Mouse (Mus musculus): ENCODE data around the gene Klhl36. TPM values are rescaled to one million over a fixed set of nuclear protein-coding genes. Genes with fewer than 3 reads are reported as not detected.

Klhl36 gene
- polyA plus RNA-seq, 1 experiment from 2014 or later, result 11.0 TPM

DNA sequence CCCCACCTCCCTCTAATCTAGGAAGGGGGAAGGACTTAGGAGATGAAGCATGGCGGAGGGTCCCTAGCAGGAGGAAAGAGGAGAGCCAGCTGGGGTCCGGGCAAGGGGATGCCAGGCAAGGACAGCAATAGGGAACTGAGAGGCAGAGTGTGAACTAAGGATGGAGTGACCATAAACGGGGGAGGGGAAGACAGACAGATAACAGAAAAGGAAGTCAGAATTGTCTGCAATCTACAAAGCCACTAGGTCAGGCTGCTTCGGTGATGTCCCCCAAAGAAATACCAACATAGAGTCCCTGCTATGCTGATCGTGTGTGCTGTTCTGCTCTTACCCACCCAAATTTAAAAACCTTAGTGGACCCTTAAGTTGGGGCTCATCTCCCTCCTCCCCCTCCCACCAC is 35.1 kb upstream of the Klhl36 start:
- Histone ChIP-seq H3K9ac (no peak overlapping the region), H3K36me3 (no peaks in the 10 kb centered on the region), H3K27ac (no peak overlapping the region), H3K9me3 (no peaks in the 10 kb centered on the region), H3K27me3 (no peaks in the 10 kb centered on the region), H3K4me3 (no peak overlapping the region), H3K4me1 (peaks cover 48% of the 10 kb centered on the region), H3K4me2 (replicated peaks) (no peak overlapping the region)
- ATAC-seq (ENCODE audit: insufficient number of reproducible peaks, insufficient read depth, low FRiP score, low TSS enrichment), result no peak
- WGBS, result 86% methylated on average over 5 of the region's 5 CpGs

DNA sequence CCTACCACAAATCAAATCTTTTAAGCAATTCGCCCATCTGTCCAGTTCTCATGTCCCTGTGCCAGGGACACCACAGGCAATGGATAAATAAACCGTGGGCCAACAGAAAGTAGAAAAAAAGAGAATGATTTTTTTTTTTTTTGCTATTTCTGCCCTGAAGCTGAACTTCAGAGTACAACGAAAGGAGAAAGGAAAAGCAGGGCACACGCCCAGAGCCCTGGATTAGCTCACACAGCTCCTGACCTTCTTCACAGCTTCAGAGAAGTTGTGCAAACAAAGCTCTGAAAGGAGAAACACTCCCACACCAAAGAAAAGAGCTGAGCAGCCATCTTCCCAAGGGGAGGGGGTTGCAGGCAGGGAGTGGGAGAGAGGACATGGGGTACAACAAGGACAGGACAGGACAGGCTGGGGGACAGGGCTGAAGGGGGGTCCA is 34.3 kb upstream of the Klhl36 start:
- Histone ChIP-seq H3K27ac (0 out of 2 replicates have a peak overlapping the region, but pooled peaks have one; percentile 30), H3K36me3 (no peaks in the 10 kb centered on the region), H3K9me3 (no peaks in the 10 kb centered on the region), H3K4me3 (no peak overlapping the region), H3K27me3 (no peaks in the 10 kb centered on the region), H3K4me1 (peaks cover 56% of the 10 kb centered on the region), H3K4me2 (replicated peaks) (no peak overlapping the region), H3K9ac (0 out of 2 replicates have a peak overlapping the region, but pooled peaks have one; percentile 16)
- no peak for ATAC-seq (ENCODE audit: insufficient number of reproducible peaks, insufficient read depth, low FRiP score, low TSS enrichment)
- WGBS, result 47% methylated on average over 4 of the region's 4 CpGs

DNA sequence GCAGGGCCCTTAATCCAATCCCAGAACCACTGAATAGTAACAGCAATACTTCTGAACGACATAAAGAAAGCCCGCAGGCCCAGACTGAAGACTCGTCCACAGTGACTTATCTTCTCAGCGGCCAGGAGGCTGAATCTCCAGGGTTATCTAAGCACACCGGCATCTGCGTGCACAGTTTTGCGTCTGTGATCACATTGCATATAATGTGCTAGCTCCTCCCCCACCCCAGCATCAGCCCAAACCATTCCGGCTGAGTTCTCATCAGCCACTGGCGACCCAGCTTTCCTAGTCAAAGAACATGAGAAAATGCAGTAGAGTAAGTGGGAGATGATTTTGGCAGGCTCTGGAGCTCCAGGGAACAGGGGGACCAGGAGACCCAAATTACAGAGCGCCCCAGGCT is 33.1 kb upstream of the Klhl36 start:
- H3K9me3 ChIP-seq, result no peaks in the 10 kb centered on the region
- 0 out of 2 replicates have a peak overlapping the region, but pooled peaks have one; percentile 11 for H3K27ac ChIP-seq
- no peak overlapping the region for H3K4me2 ChIP-seq (replicated peaks)
- no peak for ATAC-seq (ENCODE audit: insufficient number of reproducible peaks, insufficient read depth, low FRiP score, low TSS enrichment)
- H3K4me1 ChIP-seq, result peaks cover 68% of the 10 kb centered on the region
- 64% methylated on average over 10 of the region's 10 CpGs for WGBS
- no peaks in the 10 kb centered on the region for H3K36me3 ChIP-seq
- H3K9ac ChIP-seq, result no peak overlapping the region
- no peaks in the 10 kb centered on the region for H3K27me3 ChIP-seq
- no peak overlapping the region for H3K4me3 ChIP-seq

DNA sequence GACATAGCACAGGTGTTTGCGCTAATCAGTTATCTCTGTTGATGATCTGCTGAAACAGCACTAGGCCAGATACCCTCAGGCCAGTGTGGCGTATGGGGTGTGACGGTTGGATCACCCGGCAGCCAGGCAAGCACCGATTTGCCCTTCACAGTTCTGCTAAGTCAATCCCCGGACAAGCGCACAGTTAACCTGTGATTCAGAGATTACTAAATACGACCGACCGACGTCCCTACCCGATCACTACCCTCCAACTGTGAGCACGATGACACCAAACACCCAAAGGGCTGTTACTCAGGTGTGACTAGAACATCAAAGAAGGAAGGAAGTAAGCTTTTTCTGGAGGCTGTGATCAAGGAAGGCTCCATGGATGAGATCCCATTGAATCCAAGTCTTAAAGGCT is 32.6 kb upstream of the Klhl36 start:
- Histone ChIP-seq H3K4me3 (no peak overlapping the region), H3K27ac (no peak overlapping the region), H3K27me3 (no peaks in the 10 kb centered on the region), H3K36me3 (no peaks in the 10 kb centered on the region), H3K4me1 (peaks cover 68% of the 10 kb centered on the region), H3K9me3 (no peaks in the 10 kb centered on the region), H3K9ac (no peak overlapping the region), H3K4me2 (replicated peaks) (no peak overlapping the region)
- 72% methylated on average over 13 of the region's 13 CpGs for whole genome bisulfite sequencing
- no peak for ATAC-seq (ENCODE audit: insufficient number of reproducible peaks, insufficient read depth, low FRiP score, low TSS enrichment)

DNA sequence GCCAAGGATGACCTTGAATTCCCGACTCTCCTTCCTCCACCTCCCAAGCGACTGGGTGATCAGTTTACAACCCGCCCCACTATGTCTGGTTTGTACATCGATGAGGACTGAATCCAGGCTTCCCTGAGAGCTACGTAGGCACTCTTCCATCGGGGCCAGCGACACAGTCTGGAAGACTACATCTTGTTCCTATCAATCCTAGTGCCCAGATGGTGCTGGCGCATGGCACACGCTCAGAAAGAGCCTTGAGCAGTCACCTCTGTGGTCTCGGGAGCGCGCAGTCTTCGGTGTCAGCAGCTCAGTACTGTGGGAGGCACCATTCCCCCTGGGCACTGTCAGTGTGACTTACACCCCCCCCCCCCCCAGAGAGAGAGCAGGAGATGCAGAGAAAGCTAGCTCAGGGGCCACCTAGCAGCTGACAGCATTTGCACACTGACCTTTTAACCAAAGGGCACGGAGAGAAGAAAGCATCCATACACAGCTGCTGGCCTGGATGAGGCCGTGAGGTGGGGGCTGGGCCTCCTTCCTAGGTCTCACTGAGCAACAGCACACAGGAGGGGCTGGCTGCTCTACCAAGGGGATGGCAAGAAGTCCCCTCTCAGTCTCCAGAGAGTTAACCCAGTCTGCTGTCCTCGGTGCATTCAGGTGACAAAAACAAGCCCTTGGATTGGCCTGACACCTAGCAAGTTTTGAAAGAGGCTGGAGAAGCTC is 32.0 kb upstream of the Klhl36 start:
- Histone ChIP-seq H3K4me3 (no peak overlapping the region), H3K4me2 (replicated peaks) (no peak overlapping the region), H3K27me3 (no peaks in the 10 kb centered on the region), H3K4me1 (peaks cover 63% of the 10 kb centered on the region), H3K9me3 (no peaks in the 10 kb centered on the region), H3K9ac (0 out of 2 replicates have a peak overlapping the region, but pooled peaks have one; percentile 19), H3K27ac (peak overlapping the region; percentile 43; the same call in 1 of the 2 replicates), H3K36me3 (no peaks in the 10 kb centered on the region)
- no peak for ATAC-seq (ENCODE audit: insufficient number of reproducible peaks, insufficient read depth, low FRiP score, low TSS enrichment)
- 31% methylated on average over 16 of the region's 16 CpGs for WGBS

DNA sequence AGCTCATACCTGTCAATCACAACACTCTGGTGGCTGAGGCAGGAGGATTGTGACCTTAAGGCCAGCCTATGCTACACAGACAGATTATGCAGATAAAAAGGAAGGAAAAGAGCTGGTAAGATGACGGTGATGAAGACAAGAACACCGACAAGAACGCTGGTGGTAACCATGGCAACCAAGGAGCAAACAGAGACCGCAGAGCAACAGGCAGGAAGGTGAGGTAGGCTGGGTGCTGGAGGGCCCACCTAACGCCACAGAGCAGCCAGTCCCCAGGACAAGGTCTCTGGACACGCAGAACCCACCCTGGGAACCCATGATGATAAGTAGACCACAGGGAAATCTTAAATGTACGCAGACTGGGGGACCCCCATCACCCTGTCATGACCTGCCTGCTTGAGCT is 31.5 kb upstream of the Klhl36 start:
- no peak overlapping the region for H3K9ac ChIP-seq
- no peak overlapping the region for H3K27ac ChIP-seq
- H3K36me3 ChIP-seq, result no peaks in the 10 kb centered on the region
- H3K27me3 ChIP-seq, result no peaks in the 10 kb centered on the region
- no peak overlapping the region for H3K4me3 ChIP-seq
- peaks cover 61% of the 10 kb centered on the region for H3K4me1 ChIP-seq
- no peak overlapping the region for H3K4me2 ChIP-seq (replicated peaks)
- no peaks in the 10 kb centered on the region for H3K9me3 ChIP-seq
- 60% methylated on average over 7 of the region's 7 CpGs for WGBS
- ATAC-seq (ENCODE audit: insufficient number of reproducible peaks, insufficient read depth, low FRiP score, low TSS enrichment), result no peak

DNA sequence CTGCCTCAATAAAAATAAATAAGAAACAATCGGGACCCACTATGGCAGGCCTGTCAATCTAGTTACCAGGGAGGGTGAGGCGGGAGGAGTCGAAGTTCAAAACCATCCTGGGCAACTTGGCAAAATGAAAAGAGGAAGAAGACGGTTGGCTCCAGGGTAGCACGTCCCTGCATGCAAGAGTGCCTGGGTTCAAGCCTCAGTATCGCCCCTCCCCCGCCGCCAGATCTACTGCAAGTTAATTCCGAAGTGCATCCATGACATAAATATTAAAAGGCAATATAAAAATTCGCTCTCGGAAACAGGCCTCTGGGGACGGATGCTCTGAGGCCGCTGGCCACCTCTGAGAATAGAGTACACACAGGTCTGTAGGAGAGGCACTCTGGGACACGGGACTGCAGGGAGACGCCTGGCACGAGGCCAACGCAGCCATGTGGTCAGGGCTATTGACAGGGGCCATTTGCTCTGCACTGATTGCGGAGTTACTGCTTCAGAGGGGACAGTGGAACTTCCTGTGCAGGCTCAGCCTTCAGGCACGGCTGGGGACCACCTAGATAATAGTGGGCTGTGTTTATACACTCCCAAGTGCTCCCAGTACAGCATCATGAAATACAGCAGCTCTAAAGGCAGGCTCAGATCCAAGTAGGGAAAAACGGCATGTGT is 30.6 kb upstream of the Klhl36 start:
- Histone ChIP-seq H3K36me3 (no peaks in the 10 kb centered on the region), H3K9ac (no peak overlapping the region), H3K4me1 (peaks cover 62% of the 10 kb centered on the region), H3K9me3 (no peaks in the 10 kb centered on the region), H3K27ac (peak overlapping the region; percentile 69), H3K4me3 (no peak overlapping the region), H3K27me3 (no peaks in the 10 kb centered on the region), H3K4me2 (replicated peaks) (peak overlapping the region; percentile 29)
- peak; percentile 35; the same call in 1 of the 2 replicates for ATAC-seq (ENCODE audit: insufficient number of reproducible peaks, insufficient read depth, low FRiP score, low TSS enrichment)
- WGBS, result 38% methylated on average over 20 of the region's 20 CpGs

DNA sequence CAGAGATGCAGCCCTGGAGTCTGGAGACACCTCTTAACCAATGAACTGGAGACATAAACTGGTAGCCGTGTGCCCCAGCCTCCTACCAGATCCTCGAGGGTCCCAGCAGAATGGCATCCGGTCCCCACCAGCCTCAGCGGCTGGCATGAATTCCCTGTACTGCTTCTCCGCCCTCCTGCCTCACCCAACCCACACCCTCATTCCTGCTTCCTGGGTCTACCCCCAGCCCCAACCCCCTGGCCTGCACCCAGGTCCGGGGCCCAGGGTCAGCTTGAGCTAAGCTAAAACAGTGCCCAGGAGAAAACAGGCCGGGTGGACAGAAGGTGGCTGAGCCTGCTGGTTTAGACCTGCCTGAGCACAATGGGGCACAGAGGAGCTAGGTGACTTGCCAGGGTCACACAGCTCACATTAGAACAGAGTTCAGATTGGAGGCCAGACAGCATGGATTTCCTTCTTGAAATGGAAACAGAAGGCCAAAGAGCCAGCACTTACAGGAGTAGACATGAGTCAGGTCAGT is 29.9 kb upstream of the Klhl36 start:
- Histone ChIP-seq H3K9me3 (no peaks in the 10 kb centered on the region), H3K36me3 (no peaks in the 10 kb centered on the region), H3K9ac (no peak overlapping the region), H3K4me3 (no peak overlapping the region), H3K27ac (peak overlapping the region; percentile 69), H3K4me1 (peaks cover 69% of the 10 kb centered on the region), H3K27me3 (no peaks in the 10 kb centered on the region), H3K4me2 (replicated peaks) (peak overlapping the region; percentile 29; the same call in 1 of the 2 replicates)
- no peak for ATAC-seq (ENCODE audit: insufficient number of reproducible peaks, insufficient read depth, low FRiP score, low TSS enrichment)
- 63% methylated on average over 7 of the region's 7 CpGs for WGBS

DNA sequence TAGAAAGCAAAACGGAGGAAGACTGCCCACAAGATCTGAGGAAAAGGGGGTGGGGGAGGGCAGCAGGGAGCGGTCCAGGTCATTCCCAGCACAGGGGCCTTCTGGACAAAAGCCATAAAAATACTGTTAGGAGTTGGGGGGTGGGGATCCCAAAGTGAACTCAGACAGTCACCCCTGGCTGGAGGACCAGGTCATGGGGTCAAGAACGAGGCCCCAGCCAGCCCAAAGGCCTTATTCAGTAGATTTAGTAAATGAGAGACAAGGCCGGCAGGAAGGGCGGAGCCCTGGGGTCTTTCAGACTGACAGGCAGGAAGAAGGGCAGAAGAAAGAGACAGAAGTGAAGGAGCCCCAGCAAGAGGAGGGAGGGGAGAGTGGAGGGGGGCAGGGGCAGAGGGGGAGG is 29.1 kb upstream of the Klhl36 start:
- peaks cover 75% of the 10 kb centered on the region for H3K4me1 ChIP-seq
- no peaks in the 10 kb centered on the region for H3K27me3 ChIP-seq
- H3K36me3 ChIP-seq, result no peaks in the 10 kb centered on the region
- H3K27ac ChIP-seq, result peak overlapping the region; percentile 42; the same call in 1 of the 2 replicates
- no peak overlapping the region for H3K9ac ChIP-seq
- 22% methylated on average over 5 of the region's 5 CpGs for WGBS
- no peak for ATAC-seq (ENCODE audit: insufficient number of reproducible peaks, insufficient read depth, low FRiP score, low TSS enrichment)
- H3K4me2 ChIP-seq (replicated peaks), result no peak overlapping the region
- H3K9me3 ChIP-seq, result no peaks in the 10 kb centered on the region
- no peak overlapping the region for H3K4me3 ChIP-seq

DNA sequence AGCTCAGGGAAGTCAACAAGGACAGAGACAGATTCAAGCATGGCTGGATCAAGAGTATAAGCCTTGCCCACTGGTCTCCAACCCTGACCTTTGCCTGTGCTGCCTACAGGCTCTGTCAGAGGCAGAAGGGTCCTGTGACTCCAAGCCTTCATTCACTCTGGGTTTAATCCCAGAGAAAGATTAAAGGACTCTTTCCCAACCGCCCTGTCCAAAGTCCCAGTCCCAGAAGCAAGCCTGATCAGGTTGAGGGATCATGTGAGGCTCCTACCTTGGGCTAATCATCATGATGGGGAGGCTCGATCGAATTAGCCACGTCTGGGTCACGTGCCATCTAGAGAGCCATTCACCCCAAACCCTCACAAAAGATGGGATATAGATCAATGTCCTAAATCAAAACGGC is 27.4 kb upstream of the Klhl36 start:
- H3K36me3 ChIP-seq, result no peaks in the 10 kb centered on the region
- 86% methylated on average over 6 of the region's 6 CpGs for WGBS
- no peak overlapping the region for H3K4me2 ChIP-seq (replicated peaks)
- no peak overlapping the region for H3K9ac ChIP-seq
- no peak for ATAC-seq (ENCODE audit: insufficient number of reproducible peaks, insufficient read depth, low FRiP score, low TSS enrichment)
- H3K4me3 ChIP-seq, result no peak overlapping the region
- 0 out of 2 replicates have a peak, but pooled peaks cover 1% of the 10 kb centered on the region for H3K27me3 ChIP-seq
- H3K27ac ChIP-seq, result no peak overlapping the region
- peaks cover 73% of the 10 kb centered on the region for H3K4me1 ChIP-seq
- no peaks in the 10 kb centered on the region for H3K9me3 ChIP-seq

DNA sequence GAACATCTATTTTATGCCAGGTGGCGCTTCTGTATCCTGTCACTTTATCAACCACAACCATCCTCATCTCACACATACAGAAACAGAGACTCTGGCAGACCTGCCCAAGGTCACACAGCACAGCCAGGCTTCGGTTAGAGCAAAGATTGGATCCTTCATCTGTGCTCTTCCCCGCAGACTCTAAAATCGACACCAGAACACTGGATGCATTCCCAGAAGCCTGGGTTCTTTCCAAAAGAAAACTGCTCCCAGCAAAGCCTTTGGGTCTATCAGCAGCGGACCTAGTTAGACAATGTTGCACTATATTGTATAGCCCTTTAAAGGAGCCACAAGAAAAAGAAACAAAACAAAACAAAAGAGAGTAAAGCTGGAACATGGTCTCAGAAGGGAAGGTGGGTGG is 26.8 kb upstream of the Klhl36 start:
- H3K9me3 ChIP-seq, result no peaks in the 10 kb centered on the region
- ATAC-seq (ENCODE audit: insufficient number of reproducible peaks, insufficient read depth, low FRiP score, low TSS enrichment), result no peak
- H3K4me3 ChIP-seq, result no peak overlapping the region
- H3K4me1 ChIP-seq, result peaks cover 68% of the 10 kb centered on the region
- 0 out of 2 replicates have a peak, but pooled peaks cover 4% of the 10 kb centered on the region for H3K27me3 ChIP-seq
- 89% methylated on average over 5 of the region's 5 CpGs for WGBS
- no peak overlapping the region for H3K9ac ChIP-seq
- no peak overlapping the region for H3K4me2 ChIP-seq (replicated peaks)
- H3K27ac ChIP-seq, result no peak overlapping the region
- no peaks in the 10 kb centered on the region for H3K36me3 ChIP-seq

DNA sequence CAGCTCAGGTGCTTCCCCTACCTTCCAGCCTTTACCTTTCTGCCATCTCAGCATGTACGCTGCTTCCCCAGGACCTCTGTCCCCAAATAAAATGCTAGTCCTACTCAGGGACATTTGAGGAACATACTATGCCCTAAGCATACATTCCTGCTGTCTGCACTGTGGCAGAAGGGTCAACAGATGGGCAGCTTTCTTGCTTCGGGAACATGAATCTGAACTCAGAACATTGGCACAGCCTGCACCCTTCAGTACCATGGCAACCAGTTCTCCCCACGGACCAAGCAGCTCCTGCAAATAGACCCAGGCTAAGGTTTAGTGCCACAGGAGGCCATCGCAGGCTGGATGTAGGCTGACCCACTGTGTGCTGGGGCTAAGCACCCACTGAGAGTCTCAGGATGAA is 25.2 kb upstream of the Klhl36 start:
- Histone ChIP-seq H3K4me3 (no peak overlapping the region), H3K36me3 (no peaks in the 10 kb centered on the region), H3K27ac (no peak overlapping the region), H3K4me1 (peaks cover 60% of the 10 kb centered on the region), H3K27me3 (0 out of 2 replicates have a peak, but pooled peaks cover 4% of the 10 kb centered on the region), H3K4me2 (replicated peaks) (no peak overlapping the region), H3K9ac (no peak overlapping the region), H3K9me3 (no peaks in the 10 kb centered on the region)
- ATAC-seq (ENCODE audit: insufficient number of reproducible peaks, insufficient read depth, low FRiP score, low TSS enrichment), result no peak
- WGBS, result 81% methylated on average over 4 of the region's 4 CpGs

Data from embryonic facial prominence, embryonic 12.5 days (tissue).